Mouse (Mus musculus): Measurements from ENCODE around the gene Pip4k2b.

DNA sequence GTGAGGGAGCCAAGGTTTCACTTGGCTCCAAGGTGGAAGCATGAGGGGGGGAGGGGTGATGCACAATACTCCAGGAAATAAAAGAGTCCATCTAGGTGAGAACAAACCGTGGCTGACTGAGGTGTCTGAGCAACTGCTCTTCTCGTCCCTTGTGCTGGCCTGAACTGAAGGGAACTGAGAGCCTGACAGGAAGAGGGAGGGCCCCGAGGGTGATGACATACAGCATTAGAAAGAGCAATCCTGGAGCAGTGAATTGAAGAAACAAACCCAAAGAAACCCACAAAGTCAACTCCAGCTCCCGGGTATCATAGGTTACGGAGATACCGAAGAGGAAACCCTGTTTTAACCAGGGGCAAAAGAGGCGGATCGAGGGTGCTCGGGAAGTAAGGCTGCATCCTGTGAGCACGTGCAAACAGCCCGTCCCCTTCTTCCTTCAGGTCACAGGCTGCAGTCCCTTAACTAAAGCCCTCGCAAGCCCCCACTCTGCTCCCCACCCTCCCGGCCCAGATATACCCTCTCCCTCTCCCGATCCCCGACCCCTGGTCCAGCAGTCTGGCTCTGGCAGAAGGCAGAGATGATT is 26.1 kb downstream of the Pip4k2b start:
- TF ChIP-seq CTCF (IDR thresholded peaks at IDR 0.05; ENCODE audit: low read depth) (no peak), EP300 (IDR thresholded peaks at IDR 0.05; ENCODE audit: low read depth) (no peak)
